Mouse (Mus musculus) liver, adult 2 months (tissue): ENCODE measurements around the gene I830077J02Rik. TPM values are rescaled to one million over a fixed set of nuclear protein-coding genes. Genes with fewer than 3 reads are reported as not detected.

Experiments
- DNase-seq: peaks from one replicate; pipeline ENCODE4 v3.0.0-alpha.2; 2011; ENCODE audit warnings: low read depth, low spot score; ENCODE audit errors: extremely low read depth
- H3K27ac ChIP-seq: fragments of 200-500 bp; replicated peaks from 2 replicates; pipeline ENCODE4 v1.5.1; 2012; ENCODE audit warnings: low read depth, mild to moderate bottlenecking, control low read depth, inconsistent platforms, low read length; ENCODE audit not compliant: insufficient read depth
- H3K27me3 ChIP-seq: fragments of 200-500 bp; 2 replicates; pipeline ENCODE4 v1.6.1; 2012; ENCODE audit warnings: mild to moderate bottlenecking, moderate library complexity, low read length, inconsistent platforms; ENCODE audit not compliant: control insufficient read depth, insufficient read depth
- H3K36me3 ChIP-seq: fragments of 200-500 bp; 2 replicates; pipeline ENCODE4 v1.6.1; 2012; ENCODE audit warnings: low read length, inconsistent platforms; ENCODE audit not compliant: control insufficient read depth, insufficient read depth
- H3K4me1 ChIP-seq: fragments of 200-500 bp; 2 replicates; pipeline ENCODE4 v1.6.1; 2011; ENCODE audit warnings: low read length; ENCODE audit not compliant: control insufficient read depth, insufficient read depth
- H3K4me3 ChIP-seq: fragments of 200-500 bp; 2 replicates; pipeline ENCODE4 v1.5.1; 2011; ENCODE audit warnings: low read depth, mild to moderate bottlenecking, control low read depth, low read length, moderate library complexity; ENCODE audit not compliant: insufficient read depth
- H3K79me2 ChIP-seq: fragments of 200-500 bp; 2 replicates; pipeline ENCODE4 v1.6.1; 2012; ENCODE audit warnings: inconsistent platforms, mild to moderate bottlenecking, low read length, moderate library complexity; ENCODE audit not compliant: control insufficient read depth, insufficient read depth
- H3K9ac ChIP-seq: fragments of 200-500 bp; 2 replicates; pipeline ENCODE4 v1.6.1; 2012; ENCODE audit warnings: low read depth, mild to moderate bottlenecking, control low read depth, inconsistent platforms, low read length
- CTCF ChIP-seq: fragments of 200-500 bp; IDR thresholded peaks from 2 replicates; pipeline ENCODE4 v1.5.1; 2011; ENCODE audit warnings: low read depth, low read length, control low read depth
- POLR2A ChIP-seq: fragments of 200-500 bp; IDR thresholded peaks from 2 replicates; pipeline ENCODE4 v1.6.1; 2011; ENCODE audit warnings: low read length, control low read depth; ENCODE audit not compliant: insufficient read depth; ENCODE audit errors: extremely low read depth
- WGBS: fragments of 180-500 bp; shearing (Covaris S2); methylation state at CpG from one replicate; pipeline ENCODE4 v1.1.7; 2018; 5-methylcytosine and 5-hydroxymethylcytosine counted together
- polyA plus RNA-seq: library from polyadenylated mRNA; depleted of rRNA; stranded (reverse); fragments of >200 nt; gene quantifications from 2 replicates; pipeline ENCODE4 v1.2.3, GENCODE M21; 2012; rRNA removed
- total RNA-seq: library from RNA; depleted of rRNA; stranded (reverse); fragments of >200 nt; gene quantifications from 2 replicates; pipeline ENCODE4 v1.2.3, GENCODE M21; 2014; rRNA removed

Gene I830077J02Rik
- total and polyA plus RNA-seq, 2 experiments: 0.39 to 0.55 TPM

DNA sequence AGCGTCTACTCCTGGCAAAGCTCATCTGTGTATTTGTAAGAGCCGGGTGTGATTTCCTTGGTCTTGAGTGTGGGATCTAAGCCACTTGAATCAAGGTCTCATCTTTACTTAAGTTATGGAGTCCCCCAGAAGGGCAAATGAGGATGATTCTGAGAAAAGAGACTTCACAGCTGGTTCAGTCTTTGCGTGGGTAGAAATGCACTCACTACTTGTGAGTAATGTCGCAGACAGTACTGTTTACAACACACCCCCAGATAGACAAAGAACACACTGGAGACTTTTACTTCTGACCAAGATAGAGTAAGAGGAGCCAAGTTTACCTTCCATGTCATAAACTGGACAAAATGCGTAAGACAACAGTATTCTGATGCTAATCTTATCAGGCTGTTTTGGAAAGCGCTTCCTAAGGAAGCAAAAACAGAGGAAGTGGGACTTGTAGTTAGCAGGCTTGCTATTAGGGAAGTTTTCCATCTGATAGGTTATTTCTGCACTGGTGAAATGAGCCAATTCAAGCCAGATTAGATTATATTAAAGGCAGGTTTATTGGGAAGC, 55.1 kb downstream of the I830077J02Rik start:
- DNase-seq: no peak
- H3K36me3 ChIP-seq: no peaks in the 10 kb centered on the region
- H3K27ac ChIP-seq: 0 out of 2 replicates have a peak overlapping the region, but pooled peaks have one; percentile 35
- H3K4me3 ChIP-seq: no peak overlapping the region
- H3K4me1 ChIP-seq: no peaks in the 10 kb centered on the region; the same call in 1 of the 2 replicates
- 85% methylated on average over 6 of the region's 6 CpGs for WGBS
- H3K79me2 ChIP-seq: no peaks in the 10 kb centered on the region
- H3K9ac ChIP-seq: no peak overlapping the region
- H3K27me3 ChIP-seq: no peaks in the 10 kb centered on the region
- TF ChIP-seq CTCF: no peak
- TF ChIP-seq POLR2A: no peak

DNA sequence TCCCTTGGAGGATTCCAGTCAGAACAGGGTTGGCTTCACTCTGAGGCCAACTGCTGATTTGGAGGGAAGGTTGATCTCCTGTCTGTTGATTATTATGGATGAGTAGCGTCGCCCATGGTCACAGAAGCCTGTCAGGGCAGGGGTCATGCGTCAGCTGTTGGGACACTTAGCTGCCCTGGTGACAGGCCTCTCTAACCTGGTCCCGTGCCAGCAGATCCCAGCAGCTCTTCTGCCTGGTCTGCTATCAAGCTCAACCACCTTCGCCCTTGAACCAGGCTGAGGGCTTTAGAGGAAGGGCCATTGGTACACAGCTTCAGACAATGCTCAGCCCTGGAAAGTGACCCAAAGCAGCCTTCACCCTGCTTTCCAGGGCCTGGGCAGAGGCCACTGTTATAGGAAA, 56.4 kb downstream of the I830077J02Rik start:
- no peak overlapping the region for H3K9ac ChIP-seq
- H3K36me3 ChIP-seq: no peaks in the 10 kb centered on the region
- peak; percentile 73 for DNase-seq
- no peaks in the 10 kb centered on the region for H3K27me3 ChIP-seq
- TF ChIP-seq POLR2A (no peak), CTCF (no peak)
- no peaks in the 10 kb centered on the region for H3K79me2 ChIP-seq
- H3K27ac ChIP-seq: no peak overlapping the region
- no peak overlapping the region for H3K4me3 ChIP-seq
- WGBS: 18% methylated on average over 5 of the region's 5 CpGs
- no peaks in the 10 kb centered on the region; the same call in 1 of the 2 replicates for H3K4me1 ChIP-seq

Other genes with a start within 250 kb of the I830077J02Rik start
- gene Ddx20, start 245.1 kb downstream of the I830077J02Rik start, total RNA-seq: 7.3 and 7.9 TPM in 2 replicates
- 6.9 and 7.4 TPM in 2 replicates for gene Ddx20, start 245.1 kb downstream of the I830077J02Rik start, polyA plus RNA-seq
- 0.09 and 0.13 TPM in 2 replicates for gene Inka2, start 228.1 kb downstream of the I830077J02Rik start, total RNA-seq
- 0.06 and 0.07 TPM in 2 replicates for gene Inka2, start 228.1 kb downstream of the I830077J02Rik start, polyA plus RNA-seq
- gene Rap1a, start 131.3 kb downstream of the I830077J02Rik start, total RNA-seq: 50.9 and 65.2 TPM in 2 replicates
- gene Rap1a, start 131.3 kb downstream of the I830077J02Rik start, polyA plus RNA-seq: 8.7 and 10.0 TPM in 2 replicates
- gene Adora3, start 61.8 kb downstream of the I830077J02Rik start, total RNA-seq: 0.09 TPM in 1 of 2 replicates, not detected in the other
- gene Adora3, start 61.8 kb downstream of the I830077J02Rik start, polyA plus RNA-seq: 0.06 TPM in 1 of 2 replicates, not detected in the other
- 0.27 TPM in 1 of 2 replicates, not detected in the other for gene Tmigd3, start 61.8 kb downstream of the I830077J02Rik start, total RNA-seq
- gene Tmigd3, start 61.8 kb downstream of the I830077J02Rik start, polyA plus RNA-seq: 0.12 TPM in 1 of 2 replicates, not detected in the other
- gene Wdr77, start 26.7 kb upstream of the I830077J02Rik start, total RNA-seq: 7.7 and 10.6 TPM in 2 replicates
- 24.1 and 30.1 TPM in 2 replicates for gene Wdr77, start 26.7 kb upstream of the I830077J02Rik start, polyA plus RNA-seq
- gene Atp5f1, start 27.4 kb upstream of the I830077J02Rik start, total RNA-seq: 445 and 641 TPM in 2 replicates
- 237 and 247 TPM in 2 replicates for gene Atp5f1, start 27.4 kb upstream of the I830077J02Rik start, polyA plus RNA-seq
- gene Ovgp1, start 41.0 kb upstream of the I830077J02Rik start, total RNA-seq: 0.37 and 0.67 TPM in 2 replicates
- 0.21 and 0.34 TPM in 2 replicates for gene Ovgp1, start 41.0 kb upstream of the I830077J02Rik start, polyA plus RNA-seq
- not detected in 2 replicates for gene Pifo, start 82.0 kb upstream of the I830077J02Rik start, total RNA-seq
- gene Pifo, start 82.0 kb upstream of the I830077J02Rik start, polyA plus RNA-seq: not detected in 2 replicates
- not detected in 2 replicates for gene Chil5, start 100.2 kb upstream of the I830077J02Rik start, total RNA-seq
- gene Chil5, start 100.2 kb upstream of the I830077J02Rik start, polyA plus RNA-seq: not detected in 2 replicates
- gene Chia1, start 180.6 kb upstream of the I830077J02Rik start, total RNA-seq: not detected in 2 replicates
- gene Chia1, start 180.6 kb upstream of the I830077J02Rik start, polyA plus RNA-seq: not detected in 2 replicates
- gene Chil3, start 234.9 kb upstream of the I830077J02Rik start, total RNA-seq: 0.18 and 0.20 TPM in 2 replicates
- gene Chil3, start 234.9 kb upstream of the I830077J02Rik start, polyA plus RNA-seq: 0.05 and 0.09 TPM in 2 replicates